Mouse (Mus musculus) heart, postnatal 0 days (tissue): ENCODE results near the gene Kcnn3. TPM values are rescaled to one million over a fixed set of nuclear protein-coding genes. Genes with fewer than 3 reads are reported as not detected.

ENCODE experiments used
- ATAC-seq: fragments of 200-750 bp; cut with Nextera tagmentation; 2 replicates; pipeline ENCODE4 v1.8.0; 2017; ENCODE audit warnings: low read depth, moderate number of reproducible peaks, moderate library complexity; ENCODE audit not compliant: insufficient read depth
- DNase-seq: peaks from one replicate; pipeline ENCODE4 v3.0.0-alpha.2; 2016; ENCODE audit warnings: low spot score
- H3K27ac ChIP-seq: fragments of 300-500 bp; sonication (generic); 2 replicates; pipeline ENCODE4 v1.5.1; 2014; ENCODE audit warnings: low read depth, mild to moderate bottlenecking
- H3K27me3 ChIP-seq: fragments of 300-500 bp; sonication (generic); 2 replicates; pipeline ENCODE4 v1.6.1; 2014; ENCODE audit warnings: low read length, mixed read lengths; ENCODE audit not compliant: control insufficient read depth, insufficient read depth
- H3K36me3 ChIP-seq: fragments of 300-500 bp; sonication (generic); replicated peaks from 2 replicates; pipeline ENCODE4 v1.6.1; 2014; ENCODE audit warnings: low read length, mixed read lengths; ENCODE audit not compliant: control insufficient read depth, insufficient read depth
- H3K4me1 ChIP-seq: fragments of 300-500 bp; sonication (generic); 2 replicates; pipeline ENCODE4 v1.6.1; 2014; ENCODE audit warnings: antibody characterized with exemption; ENCODE audit not compliant: control insufficient read depth, insufficient read depth
- H3K4me2 ChIP-seq: fragments of 300-500 bp; sonication (generic); 2 replicates; pipeline ENCODE4 v1.6.1; 2014; ENCODE audit warnings: low read depth, mild to moderate bottlenecking, low read length, moderate library complexity
- H3K4me3 ChIP-seq: fragments of 300-500 bp; sonication (generic); 2 replicates; pipeline ENCODE4 v1.5.1; 2014; ENCODE audit warnings: low read depth, low read length
- H3K9ac ChIP-seq: fragments of 300-500 bp; sonication (generic); replicated peaks from 2 replicates; pipeline ENCODE4 v1.6.1; 2014; ENCODE audit warnings: low read depth, low read length, mixed read lengths
- H3K9me3 ChIP-seq: fragments of 300-500 bp; sonication (generic); replicated peaks from 2 replicates; pipeline ENCODE4 v1.6.1; 2016; ENCODE audit warnings: low read length; ENCODE audit not compliant: control insufficient read depth
- CTCF ChIP-seq: IDR thresholded peaks from 2 replicates; pipeline ENCODE4 v1.5.1; 2016; ENCODE audit warnings: antibody characterized with exemption, control low read depth, low read depth
- EP300 ChIP-seq: IDR thresholded peaks from 2 replicates; pipeline ENCODE4 v1.6.1; 2016; ENCODE audit warnings: antibody characterized with exemption, low read depth
- WGBS: fragments of 180-500 bp; shearing (Covaris S2); extraction: QIAGEN DNeasy Blood & Tissue Kit; methylation state at CpG from one replicate; pipeline ENCODE4 v1.1.7; 2014; 5-methylcytosine and 5-hydroxymethylcytosine counted together
- polyA plus RNA-seq: library from polyadenylated mRNA; unstranded; fragments of >200 nt; fragmentation: Nextera tagmentation; extraction: Ambion mirVana; gene quantifications from 2 replicates; pipeline ENCODE4 v1.2.1, GENCODE M21; 2015
- total RNA-seq: library from RNA; depleted of rRNA; stranded (reverse); fragments of >200 nt; gene quantifications from 2 replicates; pipeline ENCODE4 v1.2.3, GENCODE M21; 2014; ENCODE audit warnings: low replicate concordance

Kcnn3 gene
- total and polyA plus RNA-seq, 2 experiments from 2014 or later: 1.5 to 4.7 TPM

GRCm38 (mm10) chr3:89534566-89535097 is 14.7 kb downstream of the Kcnn3 start:
- Histone ChIP-seq H3K4me2 (no peak overlapping the region), H3K4me1 (peaks cover 16% of the 10 kb centered on the region), H3K27me3 (peaks cover 53% of the 10 kb centered on the region), H3K9ac (no peak overlapping the region), H3K4me3 (no peak overlapping the region), H3K9me3 (no peaks in the 10 kb centered on the region), H3K27ac (no peak overlapping the region), H3K36me3 (no peaks in the 10 kb centered on the region)
- ATAC-seq (peak; percentile 80), DNase-seq (peak; percentile 40)
- TF ChIP-seq EP300 (no peak), CTCF (no peak)
- 11% methylated on average over 6 of the region's 6 CpGs for WGBS

- no peak for TF ChIP-seq CTCF
- TF ChIP-seq EP300: no peak
- Histone ChIP-seq H3K4me3 (no peak overlapping the region), H3K4me1 (peaks cover 18% of the 10 kb centered on the region), H3K9me3 (no peaks in the 10 kb centered on the region), H3K27me3 (peaks cover 51% of the 10 kb centered on the region), H3K27ac (no peak overlapping the region), H3K36me3 (no peaks in the 10 kb centered on the region), H3K4me2 (no peak overlapping the region), H3K9ac (no peak overlapping the region)
- WGBS: 98% methylated on average over 2 of the region's 2 CpGs
- ATAC-seq (no peak), DNase-seq (no peak)
These were observed 15.2 kb downstream of the Kcnn3 start for GRCm38 (mm10) chr3:89535147-89535546.

- Histone ChIP-seq H3K27me3 (peaks cover 28% of the 10 kb centered on the region; the same call in 1 of the 2 replicates), H3K4me1 (peaks cover 17% of the 10 kb centered on the region), H3K4me2 (no peak overlapping the region), H3K27ac (no peak overlapping the region), H3K9ac (no peak overlapping the region), H3K4me3 (no peak overlapping the region), H3K9me3 (no peaks in the 10 kb centered on the region), H3K36me3 (no peaks in the 10 kb centered on the region)
- DNase-seq (no peak), ATAC-seq (no peak)
- 78% methylated on average over 10 of the region's 10 CpGs for WGBS
- TF ChIP-seq EP300: no peak
- TF ChIP-seq CTCF: no peak
These were observed 19.2 kb downstream of the Kcnn3 start for GRCm38 (mm10) chr3:89539036-89539739.

- no peak for ATAC-seq
- 41% methylated on average over 9 of the region's 9 CpGs for WGBS
These were observed 19.9 kb downstream of the Kcnn3 start for GRCm38 (mm10) chr3:89539740-89540370.

GRCm38 (mm10) chr3:89540371-89540743 is 20.4 kb downstream of the Kcnn3 start:
- ATAC-seq: 0 out of 2 replicates have a peak, but pooled peaks have one; percentile 30
- no peak for DNase-seq
- 49% methylated on average over 6 of the region's 6 CpGs for WGBS
- H3K27ac ChIP-seq: no peak overlapping the region
- H3K4me1 ChIP-seq: 0 out of 2 replicates have a peak, but pooled peaks cover 6% of the 10 kb centered on the region
- H3K36me3 ChIP-seq: no peaks in the 10 kb centered on the region
- H3K4me2 ChIP-seq: no peak overlapping the region
- no peak overlapping the region for H3K4me3 ChIP-seq
- no peaks in the 10 kb centered on the region for H3K9me3 ChIP-seq
- TF ChIP-seq CTCF (no peak), EP300 (no peak)
- H3K27me3 ChIP-seq: peaks cover 26% of the 10 kb centered on the region; the same call in 1 of the 2 replicates
- H3K9ac ChIP-seq: no peak overlapping the region

More at GRCm38 (mm10) chr3:89539740-89540370, 19.9 kb downstream of the Kcnn3 start:
- H3K4me1 ChIP-seq: peaks cover 11% of the 10 kb centered on the region; the same call in 1 of the 2 replicates
- H3K27me3 ChIP-seq: peaks cover 28% of the 10 kb centered on the region; the same call in 1 of the 2 replicates
- H3K36me3 ChIP-seq: no peaks in the 10 kb centered on the region
- no peak overlapping the region for H3K4me3 ChIP-seq
- H3K9ac ChIP-seq: no peak overlapping the region
- TF ChIP-seq CTCF (no peak), EP300 (no peak)
- H3K27ac ChIP-seq: no peak overlapping the region
- no peak overlapping the region for H3K4me2 ChIP-seq
- no peaks in the 10 kb centered on the region for H3K9me3 ChIP-seq
- no peak for DNase-seq
